Mouse (Mus musculus): ENCODE data around the gene Fto.

- TF ChIP-seq CTCF (IDR thresholded peaks at IDR 0.05; ENCODE audit: low read depth, low read length) (no peak), TAL1 (conservative IDR thresholded peaks at IDR 0.05; ENCODE audit: low read depth, low read length) (no peak)
Measured at GRCm38 (mm10) chr8:91444636-91445410, 131.5 kb downstream of the Fto start.

Measured in G1E (cell line).